In genomic region chr1:184807123-184807522, GRCm38 (mm10) we compare ENCODE assay signal across 17 mouse cellular contexts. TPM values are rescaled to one million over a fixed set of nuclear protein-coding genes. Genes with fewer than 3 reads are reported as not detected.
"Had no signal": no experiment of that assay in that cellular context is flagged by ENCODE, and none has a peak within 500 bp of the region (broad histone marks: within the 10 kb centered on the region; RNA-seq: fewer than 3 reads in every experiment).

No protein-coding gene starts in this region.

- ATAC-seq: lung, postnatal 0 days; midbrain, embryonic 16.5 days had no signal

- H3K9ac ChIP-seq: liver, embryonic 15.5 days; lung, embryonic 15.5 days; midbrain, embryonic 12.5 days; neural tube, embryonic 13.5 days; neural tube, embryonic 15.5 days; stomach, embryonic 15.5 days had no signal

- H3K9me3 ChIP-seq: liver, embryonic 15.5 days; lung, embryonic 15.5 days; megakaryocyte, embryonic 14.5 days; midbrain, embryonic 12.5 days; neural tube, embryonic 13.5 days; neural tube, embryonic 15.5 days; stomach, embryonic 15.5 days had no signal

- DNase-seq: lung, adult 2 months; midbrain, embryonic 14.5 days; retina, postnatal 1 day; right cerebral cortex, adult 18-20 months had no signal

- H3K27ac ChIP-seq: lung, embryonic 15.5 days; midbrain, embryonic 12.5 days; neural tube, embryonic 13.5 days; neural tube, embryonic 15.5 days; stomach, postnatal 0 days had no signal

- H3K36me3 ChIP-seq: lung, embryonic 15.5 days; midbrain, embryonic 12.5 days; neural tube, embryonic 13.5 days; neural tube, embryonic 15.5 days; stomach, embryonic 15.5 days had no signal

- H3K4me3 ChIP-seq: liver, embryonic 15.5 days; lung, embryonic 15.5 days; midbrain, embryonic 12.5 days; myocyte; neural tube, embryonic 13.5 days; neural tube, embryonic 15.5 days; stomach, embryonic 15.5 days had no signal

- H3K4me2 ChIP-seq: lung, embryonic 15.5 days; midbrain, embryonic 12.5 days; neural tube, embryonic 13.5 days; neural tube, embryonic 15.5 days had no signal

RNA-seq across cellular contexts. Expression of gene Marc1, which starts 4.0 kb away (rescaled TPM):
- polyA plus RNA-seq: macrophage; myocyte; neural tube, embryonic 13.5 days; testis, adult 2 months had no signal
